Mouse (Mus musculus): ENCODE measurements around the gene Snai3. TPM values are rescaled to one million over a fixed set of nuclear protein-coding genes. Genes with fewer than 3 reads are reported as not detected.
A peak's percentile ranks its signal among the peaks of the same experiment; 100 is the strongest.

Gene Snai3
- polyA plus RNA-seq (2014; fragmentation: Nextera tagmentation; extraction: Ambion mirVana): 0.17 and 0.34 TPM in 2 replicates

DNA sequence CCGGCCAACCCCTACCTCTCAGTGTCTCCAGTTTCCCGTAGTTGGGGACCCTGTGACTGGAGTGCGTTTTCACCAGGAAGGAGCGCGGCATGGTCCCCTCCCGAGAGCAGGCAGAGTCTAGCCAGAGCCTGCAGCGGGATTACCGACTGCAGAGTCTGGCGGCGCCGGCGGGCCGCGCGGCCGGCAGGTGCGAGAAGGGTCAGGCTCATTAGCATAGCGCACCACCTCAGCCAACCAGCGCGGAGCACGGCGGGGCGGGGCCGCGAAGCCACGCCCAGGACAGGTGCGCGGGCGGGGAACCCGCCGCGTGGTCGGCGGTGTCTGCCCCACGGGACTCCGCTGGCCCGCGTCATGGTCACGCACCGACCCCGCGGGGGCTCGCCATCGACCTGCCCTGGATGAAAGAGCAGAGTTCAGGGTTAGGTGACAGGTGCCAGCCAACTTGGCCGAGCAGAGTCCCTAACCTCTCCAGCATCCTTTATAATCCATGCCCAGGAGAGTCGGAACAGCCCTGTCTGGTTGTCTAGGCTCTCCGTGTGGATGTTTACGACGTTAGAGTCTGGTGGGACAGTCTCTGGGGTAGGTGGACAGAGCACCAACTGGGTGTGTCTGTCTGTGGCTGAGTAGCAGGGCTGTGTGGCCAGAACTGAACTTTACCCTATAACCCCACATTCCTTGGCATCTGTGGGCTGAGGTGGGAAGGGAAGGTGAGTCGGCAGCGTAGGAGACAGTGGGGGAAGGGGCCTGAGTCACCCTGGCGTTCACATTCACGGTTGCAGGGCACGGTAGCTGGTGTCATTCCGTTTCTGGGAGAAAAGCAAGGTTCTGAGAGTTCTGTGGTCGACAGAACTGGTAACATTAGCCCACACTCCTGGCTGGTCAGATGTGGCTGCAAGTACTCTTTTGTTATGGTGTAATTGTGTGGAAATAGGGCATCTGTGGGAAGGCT, at the start of gene Snai3:
Snai3 (minus strand) TSS at position 210 of the 949 bp plus-strand sequence.
- H3K9me3 ChIP-seq (replicated peaks; ENCODE audit: control insufficient read depth, low read length): no peaks in the 10 kb centered on the region
- no peaks in the 10 kb centered on the region for H3K36me3 ChIP-seq (replicated peaks; ENCODE audit: control insufficient read depth, insufficient read depth, low read depth, low read length)
- no peak within 1 kb of the TSS for H3K9ac ChIP-seq (replicated peaks; ENCODE audit: low read length)
- DNase-seq (ENCODE audit: low spot score) (peak; percentile 65), ATAC-seq (replicated peaks; ENCODE audit: insufficient number of reproducible peaks, low FRiP score, low TSS enrichment, low read depth) (peak; percentile 77)
- H3K4me1 ChIP-seq (ENCODE audit: control insufficient read depth, insufficient read depth, low read length): peaks cover 8% of the 10 kb centered on the region
- H3K4me3 ChIP-seq (ENCODE audit: low read depth, low read length): peak within 1 kb of the TSS; percentile 26
- no peak within 1 kb of the TSS for H3K27ac ChIP-seq (replicated peaks; ENCODE audit: low read depth, low read length)
- peaks cover 19% of the 10 kb centered on the region for H3K27me3 ChIP-seq (ENCODE audit: control insufficient read depth, insufficient read depth, low read length)
- peak within 1 kb of the TSS; percentile 45 for H3K4me2 ChIP-seq (ENCODE audit: low read depth, low read length)
- 3% methylated on average over 50 of the region's 56 CpGs for WGBS

GRCm38 (mm10) chr8:122500856-122501255, 40.3 kb upstream of the Snai3 start:
- Histone ChIP-seq H3K4me1 (ENCODE audit: control insufficient read depth, insufficient read depth, low read length) (no peaks in the 10 kb centered on the region), H3K9ac (replicated peaks; ENCODE audit: low read length) (no peak overlapping the region), H3K27me3 (ENCODE audit: control insufficient read depth, insufficient read depth, low read length) (no peaks in the 10 kb centered on the region), H3K4me3 (ENCODE audit: low read depth, low read length) (no peak overlapping the region), H3K9me3 (replicated peaks; ENCODE audit: control insufficient read depth, low read length) (no peaks in the 10 kb centered on the region), H3K36me3 (replicated peaks; ENCODE audit: control insufficient read depth, insufficient read depth, low read depth, low read length) (no peaks in the 10 kb centered on the region), H3K27ac (replicated peaks; ENCODE audit: low read depth, low read length) (no peak overlapping the region), H3K4me2 (ENCODE audit: low read depth, low read length) (no peak overlapping the region)
- ATAC-seq (replicated peaks; ENCODE audit: insufficient number of reproducible peaks, low FRiP score, low TSS enrichment, low read depth) (no peak; the same call in 1 of the 2 replicates), DNase-seq (ENCODE audit: low spot score) (peak; percentile 91)
- WGBS: 36% methylated on average over 10 of the region's 10 CpGs

DNA sequence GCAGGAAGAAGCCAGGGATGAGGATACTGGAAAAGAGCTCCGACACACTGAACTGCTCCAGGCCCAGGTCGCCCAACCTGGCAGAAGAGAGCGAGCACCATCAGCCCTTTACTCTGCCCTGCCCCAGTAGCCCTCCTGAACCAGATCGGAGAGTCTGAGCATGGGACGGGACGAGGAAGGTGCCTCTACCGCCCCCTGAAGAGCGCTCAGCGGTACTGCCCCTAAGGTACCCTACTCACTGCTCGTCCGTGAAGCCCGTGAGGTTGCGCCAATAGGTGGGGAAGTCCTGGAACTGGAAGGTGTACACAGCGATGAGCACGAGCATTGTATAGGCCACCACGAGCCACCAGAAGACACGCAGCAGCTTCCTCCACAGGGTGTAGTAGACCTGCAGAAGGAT, 37.4 kb upstream of the Snai3 start:
- H3K9ac ChIP-seq (replicated peaks; ENCODE audit: low read length): no peak overlapping the region
- WGBS: 68% methylated on average over 17 of the region's 17 CpGs
- H3K27me3 ChIP-seq (ENCODE audit: control insufficient read depth, insufficient read depth, low read length): no peaks in the 10 kb centered on the region
- H3K9me3 ChIP-seq (replicated peaks; ENCODE audit: control insufficient read depth, low read length): no peaks in the 10 kb centered on the region
- H3K4me1 ChIP-seq (ENCODE audit: control insufficient read depth, insufficient read depth, low read length): no peaks in the 10 kb centered on the region
- H3K27ac ChIP-seq (replicated peaks; ENCODE audit: low read depth, low read length): no peak overlapping the region
- DNase-seq (ENCODE audit: low spot score) (no peak), ATAC-seq (replicated peaks; ENCODE audit: insufficient number of reproducible peaks, low FRiP score, low TSS enrichment, low read depth) (no peak)
- H3K36me3 ChIP-seq (replicated peaks; ENCODE audit: control insufficient read depth, insufficient read depth, low read depth, low read length): peaks cover 3% of the 10 kb centered on the region; the same call in 1 of the 2 replicates
- no peak overlapping the region for H3K4me3 ChIP-seq (ENCODE audit: low read depth, low read length)
- H3K4me2 ChIP-seq (ENCODE audit: low read depth, low read length): no peak overlapping the region

DNA sequence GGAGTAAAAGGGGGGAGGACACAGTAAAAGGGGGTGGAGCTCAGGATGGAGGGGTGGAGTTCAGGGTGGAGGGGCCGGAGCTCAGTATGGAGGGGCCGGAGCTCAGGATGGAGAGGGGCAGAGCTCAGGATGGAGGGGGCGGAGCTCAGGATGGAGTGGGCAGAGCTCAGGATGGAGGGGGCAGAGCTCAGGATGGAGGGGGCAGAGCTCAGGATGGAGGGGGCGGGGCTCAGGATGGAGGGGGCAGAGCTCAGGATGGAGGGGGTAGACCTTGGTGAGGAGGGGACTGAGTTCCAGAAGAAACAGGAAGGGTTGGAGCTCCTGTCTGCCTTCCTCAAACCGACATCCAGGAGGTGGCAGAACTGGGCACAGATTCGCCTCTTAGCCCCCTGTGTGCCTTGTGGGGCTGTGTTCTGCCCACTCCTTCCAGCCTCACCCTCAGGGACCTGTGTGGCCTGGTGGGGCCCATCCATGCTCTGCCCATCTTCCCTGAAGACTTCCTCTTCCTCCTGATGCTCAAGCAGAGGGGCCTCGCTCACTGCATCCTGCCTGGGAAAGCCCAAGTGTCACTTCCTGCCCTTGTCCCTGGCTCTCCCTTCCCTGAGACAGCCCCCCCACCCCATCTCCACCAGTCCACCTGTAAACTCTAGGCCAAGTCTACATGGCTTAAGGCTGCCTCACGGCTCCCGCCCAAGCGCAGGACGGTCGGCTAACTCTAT, 36.6 kb upstream of the Snai3 start:
- DNase-seq (ENCODE audit: low spot score): no peak
- H3K4me3 ChIP-seq (ENCODE audit: low read depth, low read length): no peak overlapping the region
- WGBS: 88% methylated on average over 12 of the region's 12 CpGs

DNA sequence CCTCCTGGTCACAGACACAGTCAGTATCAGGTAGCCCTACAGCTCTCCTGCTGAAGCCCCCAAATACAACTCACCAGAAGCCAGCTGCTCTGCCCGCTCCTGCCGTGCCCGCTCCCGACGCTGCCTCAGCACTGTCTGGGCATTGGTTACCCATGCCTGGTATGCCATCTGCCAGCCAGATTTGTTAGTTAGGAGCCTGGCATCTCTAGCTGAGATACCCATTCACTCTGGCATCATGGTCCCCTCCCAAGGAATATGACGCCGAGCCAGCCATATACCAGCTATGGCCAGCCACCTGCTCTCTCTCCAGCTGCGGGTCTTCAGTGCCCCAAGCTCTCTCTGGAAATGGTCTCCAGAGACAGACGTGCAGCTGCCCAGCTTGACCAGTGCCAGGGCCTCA, 27.9 kb upstream of the Snai3 start:
- WGBS: 90% methylated on average over 9 of the region's 9 CpGs
- Histone ChIP-seq H3K4me2 (ENCODE audit: low read depth, low read length) (no peak overlapping the region), H3K4me1 (ENCODE audit: control insufficient read depth, insufficient read depth, low read length) (no peaks in the 10 kb centered on the region), H3K4me3 (ENCODE audit: low read depth, low read length) (no peak overlapping the region), H3K36me3 (replicated peaks; ENCODE audit: control insufficient read depth, insufficient read depth, low read depth, low read length) (peaks cover 10% of the 10 kb centered on the region), H3K9ac (replicated peaks; ENCODE audit: low read length) (no peak overlapping the region), H3K27ac (replicated peaks; ENCODE audit: low read depth, low read length) (no peak overlapping the region), H3K27me3 (ENCODE audit: control insufficient read depth, insufficient read depth, low read length) (no peaks in the 10 kb centered on the region), H3K9me3 (replicated peaks; ENCODE audit: control insufficient read depth, low read length) (no peaks in the 10 kb centered on the region)
- DNase-seq (ENCODE audit: low spot score) (no peak), ATAC-seq (replicated peaks; ENCODE audit: insufficient number of reproducible peaks, low FRiP score, low TSS enrichment, low read depth) (no peak)

More for the DNA sequence above, 36.6 kb upstream of the Snai3 start:
- Histone ChIP-seq H3K9ac (replicated peaks; ENCODE audit: low read length) (no peak overlapping the region), H3K4me1 (ENCODE audit: control insufficient read depth, insufficient read depth, low read length) (no peaks in the 10 kb centered on the region), H3K9me3 (replicated peaks; ENCODE audit: control insufficient read depth, low read length) (no peaks in the 10 kb centered on the region), H3K36me3 (replicated peaks; ENCODE audit: control insufficient read depth, insufficient read depth, low read depth, low read length) (peaks cover 3% of the 10 kb centered on the region; the same call in 1 of the 2 replicates), H3K4me2 (ENCODE audit: low read depth, low read length) (no peak overlapping the region), H3K27me3 (ENCODE audit: control insufficient read depth, insufficient read depth, low read length) (no peaks in the 10 kb centered on the region), H3K27ac (replicated peaks; ENCODE audit: low read depth, low read length) (no peak overlapping the region)
- no peak for ATAC-seq (replicated peaks; ENCODE audit: insufficient number of reproducible peaks, low FRiP score, low TSS enrichment, low read depth)

- Histone ChIP-seq H3K27me3 (ENCODE audit: control insufficient read depth, insufficient read depth, low read length) (no peaks in the 10 kb centered on the region), H3K9me3 (replicated peaks; ENCODE audit: control insufficient read depth, low read length) (no peaks in the 10 kb centered on the region), H3K36me3 (replicated peaks; ENCODE audit: control insufficient read depth, insufficient read depth, low read depth, low read length) (peaks cover 21% of the 10 kb centered on the region), H3K4me1 (ENCODE audit: control insufficient read depth, insufficient read depth, low read length) (no peaks in the 10 kb centered on the region), H3K4me2 (ENCODE audit: low read depth, low read length) (no peak overlapping the region), H3K9ac (replicated peaks; ENCODE audit: low read length) (no peak overlapping the region), H3K4me3 (ENCODE audit: low read depth, low read length) (no peak overlapping the region), H3K27ac (replicated peaks; ENCODE audit: low read depth, low read length) (no peak overlapping the region)
- no peak for ATAC-seq (replicated peaks; ENCODE audit: insufficient number of reproducible peaks, low FRiP score, low TSS enrichment, low read depth)
- WGBS: 95% methylated on average over 12 of the region's 12 CpGs
- no peak for DNase-seq (ENCODE audit: low spot score)
Measured at GRCm38 (mm10) chr8:122484831-122485230, 24.3 kb upstream of the Snai3 start.

- Histone ChIP-seq H3K9ac (replicated peaks; ENCODE audit: low read length) (no peak overlapping the region), H3K9me3 (replicated peaks; ENCODE audit: control insufficient read depth, low read length) (no peaks in the 10 kb centered on the region), H3K4me3 (ENCODE audit: low read depth, low read length) (no peak overlapping the region), H3K4me1 (ENCODE audit: control insufficient read depth, insufficient read depth, low read length) (no peaks in the 10 kb centered on the region), H3K27me3 (ENCODE audit: control insufficient read depth, insufficient read depth, low read length) (no peaks in the 10 kb centered on the region), H3K4me2 (ENCODE audit: low read depth, low read length) (no peak overlapping the region), H3K27ac (replicated peaks; ENCODE audit: low read depth, low read length) (no peak overlapping the region), H3K36me3 (replicated peaks; ENCODE audit: control insufficient read depth, insufficient read depth, low read depth, low read length) (peaks cover 21% of the 10 kb centered on the region)
- DNase-seq (ENCODE audit: low spot score) (no peak), ATAC-seq (replicated peaks; ENCODE audit: insufficient number of reproducible peaks, low FRiP score, low TSS enrichment, low read depth) (no peak)
- WGBS: 91% methylated on average over 7 of the region's 7 CpGs
Measured at GRCm38 (mm10) chr8:122483877-122484276, 23.3 kb upstream of the Snai3 start.

- DNase-seq (ENCODE audit: low spot score) (no peak), ATAC-seq (replicated peaks; ENCODE audit: insufficient number of reproducible peaks, low FRiP score, low TSS enrichment, low read depth) (no peak)
- H3K36me3 ChIP-seq (replicated peaks; ENCODE audit: control insufficient read depth, insufficient read depth, low read depth, low read length): peaks cover 21% of the 10 kb centered on the region
- no peak overlapping the region for H3K27ac ChIP-seq (replicated peaks; ENCODE audit: low read depth, low read length)
- no peaks in the 10 kb centered on the region for H3K9me3 ChIP-seq (replicated peaks; ENCODE audit: control insufficient read depth, low read length)
- H3K4me3 ChIP-seq (ENCODE audit: low read depth, low read length): no peak overlapping the region
- H3K4me2 ChIP-seq (ENCODE audit: low read depth, low read length): no peak overlapping the region
- H3K4me1 ChIP-seq (ENCODE audit: control insufficient read depth, insufficient read depth, low read length): no peaks in the 10 kb centered on the region
- no peak overlapping the region for H3K9ac ChIP-seq (replicated peaks; ENCODE audit: low read length)
- H3K27me3 ChIP-seq (ENCODE audit: control insufficient read depth, insufficient read depth, low read length): no peaks in the 10 kb centered on the region
- WGBS: 95% methylated on average over 8 of the region's 8 CpGs
Measured at GRCm38 (mm10) chr8:122482448-122482847, 21.9 kb upstream of the Snai3 start.

Data from embryonic facial prominence, embryonic 11.5 days (tissue).